Mouse (Mus musculus) liver, postnatal 0 days (tissue): ENCODE results near the gene Atf1.

Source experiments
- CTCF ChIP-seq: sonication (generic); IDR thresholded peaks from 2 replicates; pipeline ENCODE4 v1.5.1; 2016; ENCODE audit warnings: antibody characterized with exemption, low read depth
- EP300 ChIP-seq: IDR thresholded peaks from 2 replicates; pipeline ENCODE4 v1.6.1; 2016; ENCODE audit warnings: antibody characterized with exemption, low read depth, mild to moderate bottlenecking

GRCm38 (mm10) chr15:100183510-100183909, 44.1 kb upstream of the Atf1 start:
- TF ChIP-seq CTCF (no peak), EP300 (no peak)
